Mouse (Mus musculus) hematopoietic stem cell, adult 5-6 weeks (primary cell): Measurements from ENCODE around the gene Slc5a11. TPM values are rescaled to one million over a fixed set of nuclear protein-coding genes. Genes with fewer than 3 reads are reported as not detected.

Experiments used
- ATAC-seq, 2 experiments: fragments of 125-278 bp in 1 of 2; replicated peaks in 1 of 2; 2 replicates each; pipeline ENCODE4 v1.8.0; 2016 to 2017; ENCODE audit warnings: inconsistent platforms in 2 of 2, mild to moderate bottlenecking in 2 of 2, moderate number of reproducible peaks in 2 of 2, low read depth in 1 of 2, moderate TSS enrichment in 1 of 2; ENCODE audit not compliant: low FRiP score in 2 of 2, poor library complexity in 2 of 2, severe bottlenecking in 2 of 2, insufficient read depth in 1 of 2, low TSS enrichment in 1 of 2
- total RNA-seq: library from RNA; stranded (forward); fragments of 172-1452, 232-1000 nt; gene quantifications from 2 replicates; pipeline ENCODE4 v1.2.3, GENCODE M21; 2017

Gene Slc5a11
- total RNA-seq, 1 experiment from 2014 or later: 1.3 TPM

DNA sequence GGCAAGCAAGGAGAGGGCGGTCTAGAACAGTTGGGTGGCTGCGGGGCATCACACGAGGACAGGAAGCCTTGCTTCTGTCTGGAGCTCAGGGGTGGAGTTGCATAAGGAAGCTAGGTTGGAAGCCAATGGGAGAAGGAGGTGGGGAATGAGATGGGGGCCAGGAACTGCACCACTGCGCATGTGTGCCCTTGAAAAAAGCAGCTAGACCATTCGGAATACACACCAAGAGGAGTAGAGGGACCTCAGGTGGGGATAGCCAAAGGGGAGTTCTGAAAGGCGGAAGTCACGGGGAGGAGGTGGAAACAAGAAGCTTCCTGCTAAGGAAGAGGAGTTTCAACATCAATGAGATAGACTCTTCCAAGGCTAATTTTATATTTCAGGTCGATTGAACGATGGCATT lies 13.9 kb upstream of the Slc5a11 start:
- peak in 1 of 2 experiments; percentile 14; a peak in 1 of 4 replicates for ATAC-seq

DNA sequence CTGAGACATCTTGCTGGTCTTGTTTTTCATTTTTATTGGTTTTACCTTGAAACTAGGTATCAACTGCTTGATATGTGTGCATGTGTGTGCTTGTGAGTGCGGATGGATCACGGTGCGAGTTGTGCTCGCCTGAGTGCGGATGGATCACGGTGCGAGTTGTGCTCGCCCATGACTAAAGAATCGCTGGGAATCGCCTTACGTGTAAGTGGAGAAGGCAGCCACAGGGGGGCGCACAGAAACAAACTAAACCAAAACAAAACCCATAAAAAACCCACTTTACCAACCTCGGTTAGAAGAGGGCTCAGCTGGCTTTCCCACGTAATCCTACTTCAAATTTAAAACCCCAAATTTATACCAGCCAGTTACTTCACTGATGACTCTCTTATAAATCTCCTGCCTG lies 9.3 kb upstream of the Slc5a11 start:
- ATAC-seq: peak; percentile 51 to 61; a peak in 3 of 4 replicates

DNA sequence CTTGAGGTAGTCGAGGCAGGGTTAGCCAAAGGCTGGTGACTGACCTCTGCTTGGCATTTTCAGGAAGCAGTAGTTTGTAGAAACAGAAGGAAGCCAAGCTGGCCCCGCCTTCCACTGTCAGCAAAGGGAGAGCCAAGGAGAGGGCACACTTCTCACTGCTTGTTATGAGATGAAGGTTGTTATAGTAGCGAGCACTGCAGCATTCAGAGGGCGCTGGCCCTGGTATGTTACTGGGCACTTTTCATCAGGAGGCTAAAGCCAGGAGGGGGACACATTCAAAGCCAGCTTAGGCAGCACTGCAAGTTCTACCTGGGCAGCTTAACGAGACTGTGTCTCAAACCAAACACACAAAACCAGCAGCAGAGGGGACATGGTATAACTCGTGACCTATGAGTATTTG lies 7.0 kb upstream of the Slc5a11 start:
- no peak for ATAC-seq

DNA sequence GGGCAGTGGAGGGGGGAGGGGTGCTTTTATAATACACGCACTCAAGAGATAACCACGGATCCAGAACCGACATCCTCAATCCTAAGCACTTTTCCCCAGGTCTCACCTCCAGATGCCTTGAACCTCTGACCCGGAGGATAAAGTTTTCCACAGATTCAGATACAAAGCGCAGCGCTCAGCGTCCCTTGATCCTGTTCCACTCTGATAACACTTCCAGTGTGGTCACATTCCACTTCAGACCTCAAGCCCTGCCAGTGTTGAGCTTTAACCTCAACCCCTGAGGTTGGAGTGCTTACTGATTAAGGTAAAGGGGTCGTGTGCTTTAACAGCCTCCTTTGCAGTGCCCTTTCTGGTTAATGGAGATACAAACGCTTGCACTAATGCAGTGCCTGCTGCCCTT lies 4.7 kb upstream of the Slc5a11 start:
- no peak for ATAC-seq

DNA sequence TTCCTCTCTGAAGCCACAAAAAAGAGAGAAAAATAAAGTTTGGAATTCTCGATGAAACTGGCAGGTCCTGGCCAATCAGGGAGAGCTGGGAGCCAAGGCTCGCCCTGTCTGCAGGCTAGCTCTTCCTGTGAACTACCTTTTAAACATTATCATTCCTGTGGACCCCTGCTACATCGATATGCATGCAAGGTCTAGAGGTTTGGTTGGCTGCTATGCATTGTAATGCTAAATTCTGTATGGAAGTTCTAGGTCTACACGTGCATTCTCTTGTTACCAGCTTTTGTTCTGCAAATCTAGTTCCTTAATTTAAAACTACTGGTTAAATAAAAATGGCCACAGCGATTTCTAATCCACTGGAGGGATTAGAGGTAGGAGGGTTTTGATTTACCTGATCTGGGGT lies 3.1 kb upstream of the Slc5a11 start:
- no peak for ATAC-seq

DNA sequence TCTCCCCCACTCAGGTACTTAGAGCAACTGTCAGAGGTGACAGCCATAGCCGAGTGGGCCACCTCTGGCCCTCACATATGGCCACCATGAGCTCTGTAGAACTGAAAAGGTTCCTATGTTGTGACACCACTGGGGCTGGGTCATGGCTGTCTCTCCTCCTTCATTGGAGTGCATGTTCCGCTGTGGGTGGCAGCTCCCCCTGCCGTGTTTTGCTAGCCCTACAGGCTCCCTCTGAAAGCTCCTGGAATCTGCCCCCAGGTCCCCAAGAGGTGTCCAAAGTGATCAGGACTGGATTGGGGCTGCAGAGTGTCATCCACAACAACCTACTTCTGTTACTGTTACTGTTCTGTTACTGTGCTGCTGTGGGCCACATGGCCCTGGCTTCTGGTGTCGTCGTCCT lies 2.3 kb upstream of the Slc5a11 start:
- ATAC-seq: no peak

DNA sequence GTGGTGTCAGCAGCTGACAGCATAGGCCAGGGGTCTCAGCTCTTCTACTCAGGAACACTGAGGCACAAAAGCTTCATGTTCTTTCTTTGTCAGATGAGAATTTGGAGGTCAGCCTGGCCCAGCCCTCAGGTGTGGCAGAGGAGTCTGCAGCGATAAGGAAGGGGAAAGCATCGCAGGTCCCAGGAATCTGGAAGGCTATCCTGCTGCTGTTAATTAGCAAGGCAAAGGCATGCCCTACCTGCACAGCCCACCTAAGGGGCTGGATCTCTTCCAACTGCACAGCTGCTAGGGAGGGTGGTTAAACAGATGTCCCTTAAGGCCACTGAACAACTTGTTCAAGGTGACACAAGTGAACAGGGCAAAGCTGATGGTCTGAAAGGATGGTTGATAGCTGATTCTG lies 558 bp downstream of the Slc5a11 start:
- ATAC-seq: no peak

DNA sequence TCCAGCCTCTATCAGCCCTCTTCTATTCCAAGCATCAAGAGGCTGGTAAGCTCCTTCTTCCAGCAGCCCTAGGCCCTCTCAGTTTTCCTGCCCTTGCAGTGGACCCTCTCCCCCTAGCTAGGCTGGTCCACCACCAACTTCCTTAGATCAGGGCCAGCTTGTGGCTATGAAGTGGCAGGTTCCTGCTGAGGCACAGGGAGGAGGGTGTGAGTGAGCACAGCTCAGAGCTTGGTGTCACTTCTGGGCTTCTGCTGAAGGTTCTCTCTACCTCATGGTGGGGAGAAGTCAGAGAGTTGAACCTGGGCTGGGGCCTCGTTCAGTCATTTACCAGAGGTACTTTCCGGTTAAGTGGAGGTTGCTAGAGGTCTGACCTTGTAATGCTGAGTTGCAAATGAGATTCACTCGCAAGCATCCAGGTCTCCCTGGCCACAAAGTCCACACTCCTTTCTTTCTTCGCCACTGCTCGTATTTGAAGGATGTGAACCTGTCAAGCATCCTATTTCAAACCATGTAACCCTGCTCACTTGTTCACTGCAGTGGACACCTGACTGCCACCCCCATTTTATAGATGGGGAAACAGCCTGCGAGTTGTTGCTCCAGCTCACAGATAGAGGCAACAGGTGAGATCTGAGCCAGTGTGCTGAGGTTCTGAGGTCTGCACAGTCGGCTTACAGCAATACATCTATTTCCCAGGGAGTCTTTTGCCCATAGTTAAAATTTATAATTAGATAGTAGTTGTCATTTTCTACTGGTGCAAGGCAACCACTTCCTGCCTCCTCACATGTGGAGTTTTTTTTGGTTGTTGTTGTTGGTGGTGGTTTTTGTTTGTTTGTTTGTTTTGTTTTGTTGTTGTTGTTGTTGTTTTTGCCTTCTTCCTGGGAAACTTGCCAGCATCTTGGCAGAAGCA lies 3.1 kb downstream of the Slc5a11 start:
- ATAC-seq: peak; percentile 59 to 60; a peak in 3 of 4 replicates

DNA sequence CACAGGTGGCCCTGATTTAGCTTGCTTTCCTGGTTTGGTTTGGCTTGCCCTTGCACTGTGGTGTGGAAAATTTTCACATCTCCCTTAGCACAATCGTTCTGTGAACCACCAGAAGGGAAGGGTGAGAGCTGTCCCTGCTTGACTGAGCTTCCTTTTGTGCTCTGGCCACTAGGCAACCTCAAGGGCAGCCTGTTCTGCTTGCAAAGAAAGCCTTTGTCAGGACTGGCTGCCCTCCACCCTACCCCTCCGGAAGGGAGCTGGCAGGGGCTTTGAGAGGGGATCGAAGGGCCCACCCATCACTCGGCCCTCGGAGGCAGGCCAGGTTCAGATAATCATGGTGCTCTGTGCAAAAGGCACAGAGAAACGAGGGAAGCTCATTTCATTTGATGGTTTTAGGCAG lies 4.0 kb downstream of the Slc5a11 start:
- ATAC-seq: no peak; a peak in 1 of 4 replicates

DNA sequence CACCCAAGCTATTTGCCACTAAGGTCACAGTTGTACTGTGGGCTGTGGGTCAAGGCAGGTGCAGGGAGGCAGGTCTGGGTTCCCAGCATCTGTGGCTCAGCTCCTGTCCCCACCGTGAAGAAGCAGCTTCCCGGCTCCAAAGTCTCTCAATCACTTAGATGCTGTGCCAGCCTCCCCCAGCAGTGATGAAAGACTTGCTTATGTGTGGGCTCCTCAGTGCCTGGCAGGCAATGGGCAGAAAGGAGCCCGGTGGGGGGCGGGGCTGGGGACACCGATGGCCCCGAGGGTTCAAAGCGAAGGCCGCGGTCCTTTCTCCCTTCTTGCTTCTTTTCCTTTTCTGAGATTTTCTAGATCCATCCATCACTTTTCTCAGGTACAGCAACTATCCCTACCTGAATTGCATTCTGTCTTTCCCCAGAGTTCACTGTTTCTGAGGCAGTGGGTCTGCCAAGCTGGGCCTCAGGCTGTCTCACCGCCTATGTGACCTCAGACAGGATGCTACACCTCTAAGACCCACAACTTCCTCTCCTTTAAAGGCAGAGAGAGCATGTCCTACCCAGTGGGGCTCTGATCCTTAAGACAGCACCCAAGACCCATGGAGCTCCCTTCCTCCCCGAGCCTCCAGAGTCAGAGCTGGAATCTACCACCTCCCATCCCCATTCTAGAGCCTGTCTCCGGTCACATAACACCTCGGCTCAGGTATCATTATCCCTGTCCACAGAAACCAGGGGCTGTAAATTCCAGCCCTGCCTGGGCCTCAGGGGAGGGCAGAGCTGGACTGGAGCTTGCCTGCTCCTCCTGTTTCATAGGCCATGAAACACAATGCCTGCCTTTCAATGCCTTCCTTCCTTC lies 5.4 kb downstream of the Slc5a11 start:
- ATAC-seq: peak in 1 of 2 experiments; percentile 17; a peak in 1 of 4 replicates

DNA sequence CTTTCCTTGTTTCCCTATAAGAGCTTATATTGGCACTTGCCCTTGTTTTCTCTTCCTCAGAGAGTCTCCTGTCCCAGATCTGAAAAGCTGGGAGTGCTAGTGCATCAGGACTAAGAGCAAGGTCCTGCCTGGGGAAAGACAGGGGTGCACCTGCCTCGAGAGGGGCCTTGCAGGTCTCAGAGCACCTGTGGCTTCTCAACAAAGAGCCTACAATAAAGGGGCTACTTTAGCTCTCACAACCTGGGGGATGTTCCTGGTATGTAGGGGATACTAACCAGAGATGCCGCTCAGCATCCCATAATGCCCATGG lies 6.0 kb downstream of the Slc5a11 start:
- ATAC-seq: no peak

DNA sequence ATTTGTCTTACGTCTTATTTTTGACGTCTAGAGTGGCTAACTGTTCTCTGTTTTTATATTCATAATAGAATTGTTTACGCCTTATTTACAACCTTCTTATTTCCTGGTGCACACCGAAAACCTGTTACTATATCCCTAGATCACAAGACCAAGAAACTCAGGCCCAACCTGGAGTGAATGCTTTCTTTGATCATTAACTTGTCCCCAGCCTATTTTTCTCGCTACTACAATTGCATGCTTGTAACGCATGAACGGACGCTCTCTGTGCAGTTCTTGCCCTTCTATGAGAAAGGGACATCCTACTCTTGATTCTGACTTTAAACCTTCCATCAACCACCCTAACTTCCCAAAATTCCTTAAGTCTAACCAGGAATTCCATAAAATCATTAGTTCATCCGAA lies 9.5 kb downstream of the Slc5a11 start:
- no peak for ATAC-seq

DNA sequence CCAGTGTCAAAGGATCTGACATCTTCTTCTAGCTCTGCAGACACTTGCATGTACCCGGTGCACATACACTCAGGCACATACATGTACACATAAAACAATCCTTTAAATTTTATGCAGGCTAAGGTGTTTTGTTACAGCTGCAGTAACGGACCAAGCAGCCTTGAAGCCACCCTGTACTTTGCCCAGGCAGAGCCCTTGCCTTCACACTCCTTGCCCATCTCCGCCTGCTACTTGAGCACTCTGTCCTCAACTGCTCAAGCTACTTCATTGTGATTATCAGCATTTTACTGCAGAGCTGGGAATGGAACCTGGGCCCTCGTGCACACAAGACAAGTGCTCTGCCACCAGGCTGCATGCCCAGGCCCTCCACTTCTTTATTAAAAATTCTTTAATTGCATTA lies 10.6 kb downstream of the Slc5a11 start:
- ATAC-seq: no peak

DNA sequence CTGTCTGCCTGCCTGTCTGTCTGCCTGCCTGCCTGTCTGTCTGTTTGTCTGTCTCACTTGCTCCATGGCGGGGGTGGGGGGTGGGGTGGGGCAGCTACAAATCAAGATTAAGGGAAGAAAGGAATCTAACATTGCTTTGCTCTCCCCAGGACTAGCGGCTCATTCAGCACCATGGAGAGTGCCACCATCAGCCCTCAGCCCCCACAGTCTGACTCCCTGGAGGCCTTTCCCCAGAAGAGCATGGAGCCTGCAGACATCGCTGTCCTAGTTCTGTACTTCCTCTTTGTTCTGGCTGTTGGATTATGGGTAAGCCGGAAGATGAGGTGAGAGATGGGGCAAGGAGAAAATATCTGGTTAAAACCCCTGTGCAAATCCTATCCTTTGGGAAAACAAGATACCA lies 20.9 kb downstream of the Slc5a11 start:
- ATAC-seq: peak; percentile 66

DNA sequence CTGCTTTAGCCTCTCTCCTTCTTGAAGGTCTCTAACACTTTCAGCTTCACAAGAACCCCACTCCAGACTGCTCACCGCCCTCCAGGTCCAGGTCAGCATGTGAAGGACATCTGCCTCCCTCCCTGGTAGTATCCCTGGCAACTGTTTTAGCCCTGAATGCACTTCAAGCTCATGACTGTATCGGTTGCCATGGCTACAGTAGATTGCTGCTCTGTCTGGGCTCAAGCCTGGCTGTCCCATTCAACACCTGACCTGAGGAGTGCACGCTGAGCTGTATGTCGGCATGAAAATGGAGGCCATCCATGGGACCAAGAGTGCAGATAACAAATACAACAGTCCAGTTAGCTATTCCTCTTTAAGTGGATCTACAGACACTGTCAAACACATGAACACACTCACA lies 24.0 kb downstream of the Slc5a11 start:
- ATAC-seq: no peak

DNA sequence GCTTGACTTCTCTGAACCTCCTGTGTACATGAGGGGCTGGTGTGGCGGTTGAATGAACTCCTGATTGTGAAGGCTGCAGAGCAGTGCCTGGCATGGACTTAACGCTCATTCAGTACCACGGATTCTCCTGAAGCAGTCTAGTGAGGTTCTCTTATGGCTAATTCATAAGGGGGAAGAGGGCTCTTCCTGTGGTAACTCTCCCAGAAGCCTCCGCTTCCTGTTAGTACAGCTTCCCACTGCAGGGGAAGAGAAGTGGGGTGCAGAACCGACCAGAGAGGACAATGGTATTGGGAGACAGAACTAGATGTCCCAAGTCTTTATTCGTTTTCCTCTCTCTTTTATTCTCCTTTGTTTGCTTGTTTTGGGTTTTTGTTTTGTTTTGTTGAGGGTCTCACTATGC lies 25.5 kb downstream of the Slc5a11 start:
- peak; percentile 67 to 68 for ATAC-seq

DNA sequence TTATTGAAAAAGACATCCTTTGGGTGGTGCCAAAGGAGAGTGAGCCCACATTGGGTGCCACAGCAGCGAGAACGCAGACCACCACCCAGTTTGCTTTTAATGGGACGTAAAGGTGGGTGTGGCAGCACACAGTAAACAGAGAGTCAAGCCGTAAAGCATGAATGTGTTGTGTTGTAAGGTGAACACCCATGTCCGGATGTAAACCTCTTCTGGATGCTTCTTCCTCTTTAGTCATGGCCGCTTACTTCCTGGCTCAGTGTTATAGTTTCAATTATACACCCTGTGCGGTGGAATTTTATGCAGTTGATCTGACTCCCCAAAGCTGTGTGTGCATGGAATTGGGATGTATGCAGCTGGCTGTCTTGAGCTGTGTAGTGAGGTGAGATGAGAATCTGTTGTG lies 27.7 kb downstream of the Slc5a11 start:
- ATAC-seq: no peak; a peak in 1 of 4 replicates

DNA sequence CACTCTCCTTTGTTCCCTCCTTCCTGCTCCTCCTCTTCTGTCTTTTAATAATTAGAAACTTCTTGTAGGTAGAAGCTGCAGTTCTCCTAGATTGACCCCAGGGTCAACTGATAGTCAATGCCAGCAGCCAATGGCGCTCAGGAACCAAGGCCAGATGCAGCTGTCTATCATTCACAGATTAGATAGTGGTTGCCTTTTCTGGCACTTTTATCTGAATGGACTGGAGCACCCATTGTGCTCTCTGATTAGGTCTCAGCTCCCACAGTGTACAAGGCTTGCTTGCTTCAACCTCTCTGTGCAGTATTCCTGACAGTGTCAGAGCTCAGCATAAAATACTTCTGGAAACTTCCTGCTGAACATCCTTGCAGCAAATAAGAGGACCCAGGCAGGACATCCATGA lies 30.3 kb downstream of the Slc5a11 start:
- no peak for ATAC-seq
